Mouse (Mus musculus): ENCODE data around the gene Slc2a3.
"Not testable (repeated sequence)": the region's sequence is repeated elsewhere in the genome, so short reads cannot be mapped to it uniquely, and the experiment has no call there.

The Slc2a3 gene

DNA sequence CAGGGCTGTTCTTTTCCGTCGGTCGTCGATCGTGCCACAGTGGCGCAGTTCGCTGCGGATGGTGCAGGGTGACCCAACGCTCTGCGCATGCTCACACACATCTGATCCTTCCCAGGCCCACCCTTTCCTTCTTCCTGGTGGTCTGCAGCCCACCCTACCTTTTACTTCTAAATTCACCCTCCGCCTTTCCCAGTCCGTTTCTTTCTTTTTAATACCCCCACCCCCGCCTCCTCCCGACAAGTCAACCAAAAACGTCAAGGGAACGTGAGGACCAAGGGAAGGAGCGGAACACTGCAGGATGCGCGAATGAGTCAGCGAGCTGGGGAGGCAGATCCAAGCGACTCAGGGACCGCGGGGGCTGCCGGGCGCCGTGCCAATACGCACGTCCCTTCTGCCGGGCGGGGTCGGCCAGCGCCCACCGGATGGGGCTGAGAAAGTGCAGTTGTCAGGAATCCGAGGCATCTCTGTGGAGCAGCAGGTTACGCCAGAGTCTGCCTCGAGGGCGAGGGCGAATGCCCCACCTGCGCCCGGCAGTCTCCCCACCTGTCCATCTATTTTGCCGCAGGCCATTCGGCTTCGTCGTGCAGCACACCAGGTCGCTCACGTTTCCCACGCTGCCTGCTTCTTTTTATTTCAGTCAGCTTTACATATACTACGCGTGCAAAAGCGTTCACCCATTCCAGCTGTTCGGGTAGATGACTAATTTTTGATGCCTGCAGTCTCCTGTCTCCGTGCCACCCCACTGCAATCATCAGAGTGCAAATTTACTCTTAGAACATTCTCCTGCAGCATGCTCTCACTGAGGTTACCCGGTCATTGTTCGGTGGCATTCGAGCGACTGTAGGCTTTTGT is 36.8 kb downstream of the Slc2a3 start:
- in situ Hi-C loops (cut with MboI; ENCODE audit: low sequenced_read_pairs): no loop called here

DNA sequence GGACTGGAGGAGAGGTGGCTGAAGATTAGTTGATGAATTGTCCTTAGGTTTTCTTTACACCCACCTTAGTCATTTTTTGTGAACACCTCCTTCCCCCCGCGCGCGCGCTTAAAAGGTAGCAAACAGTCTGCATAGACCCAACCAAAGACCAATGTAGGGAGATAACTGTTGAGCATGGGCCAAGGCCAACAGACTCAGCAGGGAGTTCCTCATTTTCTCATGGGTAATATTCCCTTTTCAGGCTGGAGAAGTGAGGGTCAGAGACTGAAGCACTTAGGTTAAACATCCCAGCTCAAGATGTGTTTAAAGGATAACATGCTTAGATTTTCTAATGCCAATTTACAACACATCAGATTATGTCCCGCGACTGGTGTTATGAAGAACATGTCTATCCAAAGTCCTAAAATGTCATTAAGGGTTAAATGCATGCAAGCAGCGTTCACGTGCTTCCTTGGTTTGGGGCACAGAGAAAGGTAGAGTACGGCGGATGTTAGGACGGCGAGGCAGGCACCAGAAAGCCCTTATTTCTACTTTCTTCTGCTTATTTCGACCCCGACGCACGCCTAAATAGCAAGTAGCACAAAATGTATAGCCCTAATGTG is 37.5 kb downstream of the Slc2a3 start:
- in situ Hi-C loops (cut with MboI; ENCODE audit: low sequenced_read_pairs): no loop called here

GRCm38 (mm10) chr6:122762952-122763700 is 38.3 kb downstream of the Slc2a3 start:
- in situ Hi-C loops (cut with MboI; ENCODE audit: low sequenced_read_pairs): no loop called here

DNA sequence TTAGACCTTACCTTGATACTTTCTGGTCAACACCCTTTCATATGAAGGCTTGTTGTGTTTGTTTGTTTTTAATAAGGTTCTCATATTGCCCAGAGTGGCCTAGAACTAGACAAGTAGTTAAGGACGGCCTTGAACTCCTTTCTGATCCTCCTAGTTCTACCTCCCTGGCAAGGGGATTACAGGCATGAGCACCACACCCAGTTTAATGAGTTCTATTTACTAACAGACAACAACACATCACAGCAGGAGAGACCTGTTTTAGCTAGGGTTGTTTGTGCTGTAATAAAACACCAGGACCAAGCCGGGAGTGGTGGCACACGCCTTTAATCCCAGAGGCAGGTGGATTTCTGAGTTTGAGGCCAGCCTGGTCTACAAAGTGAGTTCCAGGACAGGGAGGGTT is 39.0 kb downstream of the Slc2a3 start:
- in situ Hi-C loops (cut with MboI; ENCODE audit: low sequenced_read_pairs): no loop called here

DNA sequence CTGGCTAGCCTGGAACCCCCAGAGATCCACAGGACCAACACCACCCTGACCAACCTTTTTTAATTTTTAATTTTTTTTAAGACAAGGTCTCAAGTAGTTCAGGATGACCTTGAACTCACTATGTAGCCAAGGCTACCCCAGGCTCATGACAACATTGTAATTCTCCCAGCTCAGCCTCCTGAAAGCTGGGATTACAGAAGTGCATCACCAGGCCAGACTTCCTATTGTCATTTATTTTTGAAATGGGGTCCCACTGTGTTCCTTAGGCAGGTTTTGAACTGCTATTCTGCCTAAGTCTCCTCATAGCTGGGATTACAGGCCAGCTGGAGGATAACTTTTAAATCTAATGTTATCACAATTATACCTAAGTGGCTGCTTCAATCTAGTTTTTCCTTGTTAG is 39.5 kb downstream of the Slc2a3 start:
- in situ Hi-C loops (cut with MboI; ENCODE audit: low sequenced_read_pairs): no loop called here

DNA sequence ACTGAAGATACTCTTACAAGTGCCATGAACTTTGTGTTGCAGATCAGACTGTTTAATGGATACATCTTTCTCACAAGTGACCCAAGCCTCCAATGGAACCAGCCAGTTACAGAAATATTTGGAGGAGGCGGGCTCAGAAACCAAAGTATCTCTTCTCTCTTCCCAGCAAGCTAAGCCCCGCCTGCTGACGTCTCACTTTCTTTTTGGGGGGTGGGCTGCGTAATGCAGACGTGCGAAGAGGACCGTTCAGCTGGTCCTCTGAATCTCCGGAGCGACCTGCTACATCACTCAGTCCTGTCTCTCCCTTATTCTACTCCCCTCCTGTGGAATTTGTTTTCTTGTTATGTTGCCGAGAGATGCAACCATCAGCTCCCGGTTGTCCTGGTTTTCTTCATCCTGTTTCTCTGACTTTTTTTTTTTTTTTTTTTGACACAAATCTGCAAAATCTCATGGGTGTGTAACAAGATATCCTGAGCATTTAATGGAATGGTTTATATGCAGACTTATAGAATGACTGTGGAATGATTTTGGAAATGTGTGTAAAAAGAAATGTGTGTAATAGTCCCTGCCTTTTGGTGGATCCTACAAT is 40.3 kb downstream of the Slc2a3 start:
- in situ Hi-C loops (cut with MboI; ENCODE audit: low sequenced_read_pairs): no loop called here

DNA sequence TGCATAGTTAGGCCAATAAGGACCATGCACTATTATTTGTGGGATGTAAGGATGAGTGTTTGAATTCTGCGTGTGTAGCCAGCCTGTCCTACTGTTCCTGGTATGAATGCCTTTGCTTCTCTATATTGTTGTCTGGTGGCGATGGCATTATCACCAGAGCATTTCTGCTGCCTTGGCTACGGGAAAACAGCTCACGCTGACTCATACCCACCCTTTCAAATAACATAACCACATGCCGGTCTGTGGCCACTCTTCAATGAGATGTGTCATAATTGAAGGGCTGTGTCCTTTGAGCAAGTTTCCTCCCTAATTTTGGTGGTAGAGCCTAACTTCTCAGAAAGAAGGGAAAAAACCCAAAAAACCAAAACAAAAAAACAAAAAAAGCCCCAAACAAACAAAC is 42.7 kb downstream of the Slc2a3 start:
- in situ Hi-C loops (cut with MboI; ENCODE audit: low sequenced_read_pairs): no loop called here

GRCm38 (mm10) chr6:122755913-122756312 is 45.5 kb downstream of the Slc2a3 start:
- in situ Hi-C loops (cut with MboI; ENCODE audit: low sequenced_read_pairs): no loop called here

GRCm38 (mm10) chr6:122750579-122750978 is 50.9 kb downstream of the Slc2a3 start:
- in situ Hi-C loops (cut with MboI; ENCODE audit: low sequenced_read_pairs): no loop called here

DNA sequence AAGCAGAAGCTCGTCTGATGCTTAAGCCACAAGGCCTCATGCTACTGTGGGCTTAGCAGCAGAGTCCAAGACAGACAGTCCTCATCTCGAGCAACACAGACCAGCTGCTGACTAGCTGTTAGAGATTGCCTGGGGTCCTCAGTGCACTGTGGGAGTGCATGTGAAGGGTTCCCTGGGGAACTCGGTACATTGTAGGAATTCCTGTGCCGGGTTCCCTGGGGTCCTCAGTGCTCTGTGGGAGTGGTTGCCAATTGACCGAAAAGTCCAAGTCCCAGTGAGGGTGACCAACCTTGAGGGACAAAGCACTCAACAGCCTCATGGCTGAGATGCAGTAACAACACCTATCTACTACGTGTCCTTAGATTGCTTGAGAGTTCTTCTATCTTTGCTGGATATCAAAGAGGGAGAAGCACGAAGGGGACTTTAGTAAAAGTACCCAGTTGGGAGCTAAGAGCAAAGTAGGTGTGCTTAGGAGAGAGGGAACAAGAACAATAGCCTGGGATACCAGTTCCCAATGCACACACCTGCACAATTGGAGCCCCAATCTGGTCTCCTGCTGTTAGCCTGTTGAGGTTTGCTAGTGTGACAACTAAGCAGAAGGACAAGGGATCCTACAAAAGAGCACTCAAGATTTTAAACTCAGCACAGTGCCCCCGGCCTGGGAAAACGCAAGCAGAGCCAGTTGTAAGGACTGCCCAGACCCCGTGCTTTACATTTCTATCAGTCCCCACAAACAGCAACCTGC is 56.8 kb downstream of the Slc2a3 start:
- in situ Hi-C loops (cut with MboI; ENCODE audit: low sequenced_read_pairs): no loop called here

- in situ Hi-C loops (cut with MboI; ENCODE audit: low sequenced_read_pairs): no loop called here
These were observed 58.1 kb downstream of the Slc2a3 start for GRCm38 (mm10) chr6:122743353-122743752.

- in situ Hi-C loops (cut with MboI; ENCODE audit: low sequenced_read_pairs): no loop called here
These were observed 59.1 kb downstream of the Slc2a3 start for GRCm38 (mm10) chr6:122742228-122742899.

DNA sequence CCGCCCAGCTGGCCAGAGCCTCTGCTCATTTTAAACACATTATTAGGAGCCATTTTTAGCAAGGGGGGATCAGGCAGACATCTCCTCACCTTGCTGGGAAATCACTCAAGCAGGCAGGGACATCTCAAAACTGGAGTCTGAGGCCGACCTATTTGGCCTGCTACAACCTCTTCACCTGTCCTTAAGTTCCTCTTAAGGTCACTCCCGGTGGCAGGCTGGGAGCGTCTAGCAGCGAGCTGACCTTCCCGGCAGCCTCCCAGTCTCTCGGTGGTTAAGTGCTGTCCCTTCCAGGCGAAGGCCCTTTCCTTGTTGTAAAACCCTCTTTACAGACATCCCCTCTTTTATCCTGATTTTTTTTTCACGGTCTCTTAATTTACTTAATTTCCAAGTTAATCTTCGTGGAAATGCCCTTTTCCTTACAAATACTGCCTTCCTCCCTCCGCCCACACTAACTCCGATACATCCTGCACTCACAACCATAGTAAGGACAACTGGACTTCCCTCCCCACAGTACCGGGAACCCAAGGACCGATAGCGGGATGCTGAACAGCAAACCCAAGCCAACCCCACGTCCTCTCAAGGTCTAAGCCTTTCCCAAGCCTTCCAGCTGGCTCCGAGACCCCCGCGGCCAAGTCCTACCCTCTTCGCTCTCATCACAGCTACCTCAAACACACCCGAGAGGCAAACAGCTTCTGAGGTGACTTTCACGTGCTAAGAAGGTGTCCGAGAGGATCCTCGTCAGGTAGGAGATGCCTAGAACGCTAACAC is 59.8 kb downstream of the Slc2a3 start:
- in situ Hi-C loops (cut with MboI; ENCODE audit: low sequenced_read_pairs): no loop called here

DNA sequence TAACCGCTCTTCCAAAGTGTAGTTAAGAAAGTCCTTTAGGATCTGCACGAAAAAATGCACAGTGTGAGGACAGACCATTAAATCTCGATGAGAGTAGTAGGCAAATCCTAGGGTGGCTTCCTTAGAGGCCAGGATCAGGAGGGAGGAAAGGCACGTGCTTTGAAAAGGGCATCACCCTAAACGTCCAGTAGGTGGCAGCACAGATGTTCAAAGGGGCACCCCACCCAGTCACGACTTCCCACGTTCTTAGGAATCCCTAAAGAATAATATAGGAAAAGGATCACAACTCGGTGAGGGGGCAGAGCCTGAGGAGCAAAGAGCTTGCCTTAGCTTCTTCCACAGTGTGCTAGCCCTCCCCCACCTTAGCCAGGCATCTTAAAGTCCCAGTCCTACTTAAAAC is 61.5 kb downstream of the Slc2a3 start:
- in situ Hi-C loops (cut with MboI; ENCODE audit: low sequenced_read_pairs): no loop called here

DNA sequence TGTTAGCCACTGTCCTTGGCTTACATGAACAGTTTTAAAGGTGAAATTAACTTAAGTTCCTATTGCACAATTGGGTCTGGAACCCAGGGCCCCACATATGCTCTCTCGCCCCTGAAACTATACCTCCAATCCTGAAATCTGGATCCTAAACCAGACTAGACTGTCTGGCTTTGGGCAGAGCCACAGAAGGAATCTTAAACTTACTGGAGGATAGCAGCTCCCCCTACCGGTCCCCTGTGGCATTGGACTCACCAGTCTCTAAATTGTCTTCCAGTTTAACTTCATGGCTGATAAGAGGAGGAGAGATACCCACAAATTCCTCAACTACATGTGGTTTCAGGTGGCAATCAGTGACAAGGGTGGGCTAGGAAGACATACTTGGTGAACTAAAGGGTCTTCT is 81.5 kb downstream of the Slc2a3 start:
- in situ Hi-C loops (cut with MboI; ENCODE audit: low sequenced_read_pairs): no loop called here

- in situ Hi-C loops (cut with MboI; ENCODE audit: low sequenced_read_pairs): not testable (repeated sequence)
These were observed 83.2 kb downstream of the Slc2a3 start for GRCm38 (mm10) chr6:122718224-122718623.

DNA sequence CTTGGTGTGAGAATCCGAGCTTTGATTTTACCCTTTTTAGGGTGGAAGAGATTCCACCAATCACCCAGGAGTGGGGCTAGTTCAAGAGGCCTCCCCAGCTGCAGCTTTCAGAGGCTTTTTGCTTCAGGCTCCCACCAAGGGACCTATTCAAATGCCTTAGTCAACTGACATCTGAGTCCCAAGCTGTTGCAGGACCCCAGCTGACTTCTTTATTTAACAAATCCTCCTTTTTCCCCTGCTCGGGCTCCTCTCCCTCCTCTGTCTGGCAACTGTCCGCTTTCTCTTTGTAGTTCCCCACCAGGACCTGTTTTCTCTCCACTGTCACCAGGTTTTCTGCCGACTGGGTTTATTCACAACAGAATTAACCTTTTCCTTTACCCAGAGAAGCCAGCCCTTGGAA is 85.6 kb downstream of the Slc2a3 start:
- in situ Hi-C loops (cut with MboI; ENCODE audit: low sequenced_read_pairs): no loop called here

DNA sequence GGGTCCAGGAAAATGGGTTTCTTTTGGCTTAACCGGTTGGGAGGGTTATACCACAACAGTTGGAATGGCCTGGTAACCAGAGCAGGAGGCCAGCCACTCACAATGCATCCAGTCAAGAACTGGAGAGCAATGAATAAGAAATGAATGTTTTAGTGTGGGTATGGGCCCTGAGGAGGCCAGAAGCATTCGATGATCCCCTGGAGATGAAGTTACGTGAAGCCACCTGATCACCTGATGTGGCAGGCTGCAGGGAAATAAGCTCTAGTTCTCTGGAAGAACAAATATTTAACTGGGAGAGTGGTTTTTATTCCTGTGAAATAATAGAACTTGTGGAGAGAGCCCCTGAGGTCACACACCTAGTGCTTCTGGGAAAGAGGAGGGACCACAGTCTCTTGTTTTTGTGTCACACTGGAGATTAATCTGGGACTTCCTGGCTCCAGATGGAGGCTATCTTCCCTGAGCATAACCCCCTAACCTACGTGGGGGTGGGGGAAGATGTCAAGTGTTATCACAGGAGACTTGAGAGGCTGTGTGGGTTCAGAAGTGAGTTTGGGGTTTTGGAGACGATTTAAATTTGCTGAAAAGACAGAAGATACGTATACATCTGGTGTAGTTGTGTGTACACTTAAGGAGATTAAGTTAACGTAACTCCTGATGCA is 86.6 kb downstream of the Slc2a3 start:
- in situ Hi-C loops (cut with MboI; ENCODE audit: low sequenced_read_pairs): no loop called here

GRCm38 (mm10) chr6:122713116-122713515 is 88.3 kb downstream of the Slc2a3 start:
- in situ Hi-C loops (cut with MboI; ENCODE audit: low sequenced_read_pairs): not testable (repeated sequence)
